Mouse (Mus musculus) inflammation-experienced regulatory T-cells, adult 6 months (primary cell): ENCODE measurements around the gene Pdzd2. TPM values are rescaled to one million over a fixed set of nuclear protein-coding genes. Genes with fewer than 3 reads are reported as not detected.

Source experiments
- ATAC-seq: one replicate; pipeline ENCODE4 v1.8.0; 2017
- polyA plus RNA-seq, 3 experiments: library from polyadenylated mRNA; unstranded; fragments of 100-300 nt; shearing (Covaris generic); gene quantifications; one replicate each; pipeline ENCODE4 v1.2.1; 2017

The Pdzd2 gene
- polyA plus RNA-seq, 3 experiments from 2014 or later, result 0.34 to 0.46 (median 0.40) TPM

- ATAC-seq, result no peak
Measured at GRCm38 (mm10) chr15:12470900-12471838, 268.6 kb downstream of the Pdzd2 start.

- ATAC-seq, result no peak
Measured at GRCm38 (mm10) chr15:12468625-12469024, 271.1 kb downstream of the Pdzd2 start.

- ATAC-seq, result no peak
Measured at GRCm38 (mm10) chr15:12465748-12466147, 274.0 kb downstream of the Pdzd2 start.

GRCm38 (mm10) chr15:12456808-12457207 lies 282.9 kb downstream of the Pdzd2 start:
- no peak for ATAC-seq

GRCm38 (mm10) chr15:12453343-12453742 lies 286.4 kb downstream of the Pdzd2 start:
- ATAC-seq, result no peak

- ATAC-seq, result no peak
Measured at GRCm38 (mm10) chr15:12452141-12452995, 287.4 kb downstream of the Pdzd2 start.

GRCm38 (mm10) chr15:12451448-12451847 lies 288.3 kb downstream of the Pdzd2 start:
- ATAC-seq, result no peak

GRCm38 (mm10) chr15:12450790-12451189 lies 288.9 kb downstream of the Pdzd2 start:
- no peak for ATAC-seq

- ATAC-seq, result no peak
Measured at GRCm38 (mm10) chr15:12449321-12449720, 290.4 kb downstream of the Pdzd2 start.

- ATAC-seq, result peak; percentile 59
Measured at GRCm38 (mm10) chr15:12447021-12447434, 292.7 kb downstream of the Pdzd2 start.

- ATAC-seq, result no peak
Measured at GRCm38 (mm10) chr15:12444551-12444950, 295.2 kb downstream of the Pdzd2 start.

GRCm38 (mm10) chr15:12439351-12439751 lies 300.4 kb downstream of the Pdzd2 start:
- ATAC-seq, result peak; percentile 17

- ATAC-seq, result no peak
Measured at GRCm38 (mm10) chr15:12438691-12439090, 301.0 kb downstream of the Pdzd2 start.

- ATAC-seq, result no peak
Measured at GRCm38 (mm10) chr15:12438081-12438480, 301.6 kb downstream of the Pdzd2 start.

GRCm38 (mm10) chr15:12435910-12436309 lies 303.8 kb downstream of the Pdzd2 start:
- peak; percentile 91 for ATAC-seq

- ATAC-seq, result no peak
Measured at GRCm38 (mm10) chr15:12433893-12434599, 305.7 kb downstream of the Pdzd2 start.

GRCm38 (mm10) chr15:12432879-12433278 lies 306.8 kb downstream of the Pdzd2 start:
- no peak for ATAC-seq

GRCm38 (mm10) chr15:12432320-12432719 lies 307.4 kb downstream of the Pdzd2 start:
- no peak for ATAC-seq

GRCm38 (mm10) chr15:12431684-12432083 lies 308.0 kb downstream of the Pdzd2 start:
- no peak for ATAC-seq

- ATAC-seq, result no peak
Measured at GRCm38 (mm10) chr15:12431188-12431587, 308.5 kb downstream of the Pdzd2 start.

- ATAC-seq, result no peak
Measured at GRCm38 (mm10) chr15:12430670-12431069, 309.1 kb downstream of the Pdzd2 start.

- ATAC-seq, result no peak
Measured at GRCm38 (mm10) chr15:12429572-12430431, 309.9 kb downstream of the Pdzd2 start.
